Mouse (Mus musculus) A20 (cell line): ENCODE measurements around the gene Zc3h12a.

Source experiments
- DNase-seq: peaks from one replicate; pipeline ENCODE4 v3.0.0-alpha.2; 2011; ENCODE audit warnings: low read depth, low spot score

The Zc3h12a gene

GRCm38 (mm10) chr4:125145213-125145612 is 17.6 kb upstream of the Zc3h12a start:
- DNase-seq, result no peak

- DNase-seq, result no peak
Observed at GRCm38 (mm10) chr4:125144627-125145026, 17.0 kb upstream of the Zc3h12a start.

DNA sequence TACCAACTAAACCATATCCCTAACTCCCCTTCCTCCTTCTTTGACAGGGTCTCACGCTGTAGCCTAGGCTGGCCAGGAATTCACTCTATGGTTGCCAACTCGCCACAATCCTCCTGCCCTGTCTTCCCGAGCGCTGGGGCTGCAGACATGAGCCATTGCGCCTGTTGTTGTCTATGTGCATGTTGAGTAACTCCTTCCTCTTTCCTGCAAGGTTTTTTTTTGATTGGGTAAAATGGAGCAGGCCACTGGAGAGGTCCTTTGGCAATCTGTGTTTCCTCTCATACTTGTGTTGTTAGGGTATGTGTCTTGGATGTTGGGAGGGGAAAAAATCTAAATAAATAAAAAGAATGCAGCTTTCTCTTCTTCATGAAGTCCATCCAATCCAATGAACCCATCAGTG is 16.6 kb upstream of the Zc3h12a start:
- no peak for DNase-seq

DNA sequence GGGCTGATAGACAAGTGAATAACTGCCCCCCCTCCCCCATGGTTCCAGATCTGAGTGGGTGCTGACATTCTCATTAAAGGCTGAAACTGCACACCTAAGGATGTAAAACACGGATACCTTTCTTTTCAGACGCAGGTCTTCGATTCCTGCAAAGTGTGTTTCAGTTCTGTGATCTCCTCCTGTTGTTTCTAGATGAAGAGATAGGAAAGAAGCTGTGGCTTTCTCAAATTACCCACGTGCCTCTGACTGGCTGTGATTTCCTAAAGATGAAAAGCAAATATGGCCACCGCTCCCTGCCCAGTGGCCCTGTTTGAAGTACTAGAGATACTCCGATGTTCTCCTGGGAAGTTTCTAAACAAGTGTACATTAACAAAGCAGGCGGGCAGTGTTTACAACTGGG is 10.7 kb upstream of the Zc3h12a start:
- DNase-seq, result no peak

DNA sequence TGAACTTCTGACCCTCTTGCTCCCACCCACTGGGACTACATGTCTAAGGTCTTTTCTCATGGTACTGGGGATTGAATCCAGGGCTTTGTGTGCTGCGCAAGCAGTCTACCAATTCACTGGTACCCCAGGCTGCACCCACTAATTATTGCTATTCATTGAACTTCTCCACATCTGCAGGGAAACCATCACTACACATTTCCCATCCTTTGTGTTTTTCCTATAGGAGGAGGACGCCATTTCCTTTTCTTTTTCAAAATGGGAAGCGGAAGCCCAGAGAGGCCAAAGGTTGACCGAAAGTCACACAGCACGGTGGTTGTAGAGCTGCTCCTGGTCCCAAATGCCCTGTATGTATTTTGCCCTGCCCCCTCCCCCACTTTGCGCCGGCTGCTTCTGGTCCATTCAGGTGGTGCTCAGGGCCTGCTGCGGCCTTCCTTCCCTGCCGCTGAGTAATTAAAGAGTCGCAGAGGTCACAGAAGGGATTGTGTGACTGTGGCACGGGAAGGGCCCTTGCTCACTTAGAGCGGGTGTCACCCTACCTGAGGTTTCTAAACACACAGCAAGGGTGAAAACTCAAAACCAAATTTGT is 8.8 kb upstream of the Zc3h12a start:
- no peak for DNase-seq

DNA sequence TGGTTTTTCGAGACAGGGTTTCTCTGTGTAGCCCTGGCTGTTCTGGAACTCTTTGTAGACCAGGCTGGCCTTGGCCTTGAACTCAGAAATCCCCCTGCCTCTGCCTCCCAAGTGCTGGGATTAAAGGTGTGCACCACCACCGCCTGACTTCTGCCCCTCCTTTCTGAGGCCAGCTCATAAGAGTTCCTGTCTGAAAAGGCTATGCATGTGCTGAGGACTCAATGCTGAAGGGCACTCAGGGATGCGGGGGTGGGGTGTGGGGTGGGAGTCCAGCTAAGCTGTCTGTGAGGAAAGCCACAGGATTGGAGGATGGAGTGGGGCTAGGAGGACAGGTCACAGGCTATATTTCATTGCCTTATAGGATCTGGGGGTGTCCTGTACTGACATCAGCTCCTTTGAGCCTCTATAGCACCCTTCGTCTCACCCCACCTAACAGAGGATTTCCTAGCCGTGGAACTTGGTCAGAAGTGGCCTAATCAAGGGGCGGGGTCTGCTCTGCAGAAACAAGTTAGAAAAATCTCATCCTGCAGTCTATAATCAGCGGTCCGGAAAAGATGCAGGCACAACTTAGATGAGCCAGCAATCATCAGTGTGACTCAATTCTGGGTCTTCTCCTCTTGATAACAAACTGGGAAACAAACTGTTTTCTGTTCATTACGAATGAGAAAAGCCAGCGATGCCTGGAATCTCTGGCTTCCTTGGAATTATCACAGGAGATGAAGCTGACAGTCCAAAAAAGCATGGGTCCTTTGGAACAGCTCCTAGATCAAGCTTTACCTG is 7.6 kb upstream of the Zc3h12a start:
- no peak for DNase-seq

- no peak for DNase-seq
Observed at GRCm38 (mm10) chr4:125134631-125135030, 7.0 kb upstream of the Zc3h12a start.

DNA sequence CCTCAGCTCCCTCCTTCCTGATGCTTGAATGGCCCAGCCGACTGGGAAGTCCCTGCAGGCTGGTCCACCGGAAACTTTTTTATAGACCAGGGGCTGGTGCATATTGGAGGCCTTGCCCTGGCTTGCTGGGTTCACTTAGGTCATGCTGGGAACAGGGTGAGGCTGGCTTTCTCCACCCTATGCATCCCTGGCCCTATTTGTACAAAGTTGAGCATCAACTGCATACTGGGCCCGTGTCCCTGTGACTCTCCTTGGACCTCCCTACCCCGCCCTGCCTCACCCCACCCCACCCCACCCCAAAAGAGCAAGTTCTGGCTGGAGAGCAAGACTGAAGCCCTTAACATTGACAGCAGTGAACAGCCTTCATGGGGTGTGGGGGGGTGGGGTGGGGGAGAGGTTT is 6.6 kb upstream of the Zc3h12a start:
- no peak for DNase-seq

- peak; percentile 87 for DNase-seq
Observed at GRCm38 (mm10) chr4:125132394-125132793, 4.8 kb upstream of the Zc3h12a start.

- DNase-seq, result no peak
Observed at GRCm38 (mm10) chr4:125131493-125131892, 3.9 kb upstream of the Zc3h12a start.

DNA sequence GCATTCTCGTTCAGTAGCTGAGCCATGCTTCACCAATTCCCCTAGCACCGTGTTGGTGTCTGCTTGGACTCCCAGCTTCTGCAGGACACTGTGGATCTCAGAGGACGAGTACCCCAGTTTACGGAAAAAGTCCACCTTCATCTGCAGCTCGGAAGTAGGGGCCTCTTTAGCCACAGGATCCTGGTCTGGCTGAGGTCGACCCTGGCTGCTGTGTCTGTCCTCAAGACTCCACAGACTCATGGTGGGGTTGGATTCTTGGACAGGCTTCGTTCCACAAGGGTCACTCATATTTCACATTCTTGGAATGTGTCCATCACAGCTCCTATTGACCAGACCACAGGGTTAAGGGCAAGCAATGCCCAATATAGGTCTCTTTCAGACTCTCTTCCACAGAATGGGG is 879 bp downstream of the Zc3h12a start:
- peak; percentile 42 for DNase-seq

DNA sequence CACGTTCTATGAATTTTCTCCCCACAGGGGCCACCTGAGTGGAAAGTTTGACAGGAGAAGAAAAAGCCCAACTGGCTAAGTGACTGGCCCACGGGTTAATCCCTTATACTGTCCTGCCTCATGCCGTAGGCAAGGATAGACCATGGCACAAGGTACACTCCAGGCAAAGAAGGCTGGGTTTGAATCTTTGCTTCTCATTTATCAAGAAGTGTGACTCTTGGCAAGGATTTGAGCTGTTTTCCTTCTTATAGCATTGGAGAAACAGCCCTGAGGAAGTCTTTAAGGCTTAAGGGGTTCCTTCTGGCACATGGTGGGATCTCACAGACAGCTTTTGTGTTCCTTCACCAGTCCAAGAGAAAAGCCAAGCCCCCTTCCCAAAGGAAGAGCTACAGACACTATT is 1.5 kb downstream of the Zc3h12a start:
- DNase-seq, result no peak

DNA sequence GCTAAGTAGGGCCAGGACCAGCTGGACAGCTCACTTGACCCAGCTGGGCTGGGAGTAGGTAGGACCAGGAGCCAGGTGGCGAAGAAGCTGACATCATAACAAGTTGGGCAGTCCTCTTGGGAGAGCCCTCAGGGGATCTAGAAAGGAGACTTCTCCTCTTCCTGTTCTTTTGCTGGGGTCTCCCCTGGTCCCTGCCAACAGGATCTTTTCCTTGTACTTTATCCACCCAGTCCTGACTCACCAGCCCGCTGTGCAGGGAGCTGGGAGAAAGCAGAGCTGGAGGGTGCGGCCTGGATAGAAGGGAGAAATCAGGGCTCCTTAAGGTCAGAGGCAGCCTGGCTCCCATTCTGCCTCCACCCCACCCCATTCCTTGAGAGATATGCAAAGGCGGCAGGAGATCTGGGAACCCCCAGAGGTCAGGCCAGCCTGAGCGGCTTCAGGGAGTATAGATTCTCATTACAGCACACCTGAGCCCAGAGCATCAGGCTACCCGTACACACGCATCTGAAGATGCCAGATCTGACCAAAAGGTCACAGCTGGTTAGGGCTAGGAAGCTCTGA is 2.2 kb downstream of the Zc3h12a start:
- peak; percentile 74 for DNase-seq

- peak; percentile 96 for DNase-seq
Observed at GRCm38 (mm10) chr4:125124424-125125209, 3.0 kb downstream of the Zc3h12a start.

DNA sequence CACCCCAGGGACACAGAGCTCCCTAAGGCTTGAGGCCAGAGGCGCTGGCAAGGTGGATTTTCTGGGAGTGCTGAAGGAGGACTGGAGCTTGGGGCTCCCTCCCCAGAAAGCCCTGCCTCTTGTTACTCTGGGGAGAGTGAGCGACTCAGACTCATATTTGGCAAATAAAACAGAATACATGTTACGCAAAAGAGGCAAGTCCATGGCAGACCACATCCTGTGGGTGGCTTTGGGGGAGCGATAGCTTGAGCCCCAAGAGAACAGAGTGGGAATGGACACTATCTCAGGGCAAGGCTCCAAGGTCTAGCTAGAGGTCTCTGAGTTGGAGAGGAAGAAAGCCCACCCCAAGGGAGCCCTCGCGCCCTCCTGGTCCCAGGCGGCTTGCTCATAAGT is 4.4 kb downstream of the Zc3h12a start:
- DNase-seq, result no peak

DNA sequence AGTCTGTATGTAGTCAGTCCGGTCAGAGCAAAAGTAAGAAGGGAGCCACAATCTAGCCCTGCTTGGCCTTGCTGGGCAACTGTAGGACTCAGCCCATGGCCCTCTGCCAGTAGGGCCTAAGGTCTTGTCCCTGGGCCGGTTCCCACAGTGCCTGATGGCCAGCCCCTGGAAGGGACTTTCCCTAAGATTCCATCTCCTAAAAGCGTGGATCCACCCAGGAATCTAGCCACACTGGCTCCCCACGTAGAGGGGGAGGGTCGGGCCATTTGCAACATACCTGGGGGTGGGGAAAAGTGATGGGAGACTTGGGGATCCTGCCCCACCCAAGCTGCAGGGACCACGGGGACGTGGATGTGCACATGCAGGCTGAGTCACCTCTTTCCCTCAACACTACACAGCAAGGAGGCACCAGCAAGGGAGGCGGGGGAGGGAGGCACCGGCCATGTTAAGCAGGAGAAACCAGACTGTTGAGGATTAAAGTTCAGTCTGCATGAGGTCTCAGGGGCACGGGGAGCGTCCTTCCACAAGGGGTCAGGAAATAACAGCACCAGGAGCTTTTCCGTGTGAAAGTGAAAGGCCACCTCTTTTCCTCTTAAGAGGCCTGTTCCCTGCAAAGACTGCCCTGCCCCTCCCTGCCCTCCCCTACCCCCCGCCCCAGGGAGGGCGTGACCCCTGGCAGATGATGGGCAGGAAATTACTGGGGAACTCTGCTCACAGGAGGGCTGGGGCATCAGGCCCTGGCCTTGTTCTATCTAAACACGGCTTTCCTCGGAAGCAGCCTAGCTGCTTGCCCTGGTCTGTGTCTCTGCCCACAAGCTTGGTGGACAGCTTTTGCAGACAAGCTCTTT is 5.0 kb downstream of the Zc3h12a start:
- DNase-seq, result no peak

- no peak for DNase-seq
Observed at GRCm38 (mm10) chr4:125119721-125120120, 7.9 kb downstream of the Zc3h12a start.

DNA sequence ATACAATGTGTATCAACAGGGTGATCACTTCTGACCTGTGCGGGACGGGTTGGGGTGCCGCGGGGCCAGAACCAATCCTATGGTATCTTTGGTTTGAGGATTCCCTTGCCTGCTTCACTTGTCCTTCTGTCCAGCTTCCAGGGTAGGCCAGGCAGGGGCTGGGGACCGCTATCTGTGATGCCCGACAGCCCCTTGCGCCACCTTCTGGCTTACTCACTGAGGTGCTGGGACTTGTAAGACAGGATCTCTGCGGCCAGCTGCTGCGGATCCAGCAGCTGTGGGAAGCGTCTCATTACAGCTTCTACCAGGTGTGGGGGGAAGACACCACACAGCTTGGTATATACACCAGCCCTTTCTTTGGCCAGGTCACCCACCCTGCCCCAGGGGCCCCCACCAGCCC is 8.6 kb downstream of the Zc3h12a start:
- peak; percentile 23 for DNase-seq

GRCm38 (mm10) chr4:125117902-125118320 is 9.7 kb downstream of the Zc3h12a start:
- peak; percentile 83 for DNase-seq

DNA sequence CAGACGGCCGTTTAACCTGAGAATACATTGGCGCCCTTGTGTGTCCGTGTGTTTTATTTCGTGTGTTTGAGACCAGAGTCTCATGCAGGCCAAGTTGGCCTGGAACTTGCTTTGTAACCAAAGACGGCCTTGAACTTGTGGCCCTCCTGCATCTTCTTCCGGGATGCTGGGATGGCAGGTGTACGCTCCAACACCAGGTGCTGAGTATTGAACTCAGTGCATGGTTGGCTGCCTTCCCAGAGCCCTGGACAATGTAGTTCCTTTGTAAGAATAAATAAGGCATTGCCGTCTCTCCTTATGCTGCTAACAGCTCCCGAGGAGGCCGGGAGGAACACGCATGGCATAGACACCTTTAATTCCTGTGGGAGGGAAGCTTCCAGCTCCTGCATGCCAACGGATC is 10.7 kb downstream of the Zc3h12a start:
- no peak for DNase-seq

DNA sequence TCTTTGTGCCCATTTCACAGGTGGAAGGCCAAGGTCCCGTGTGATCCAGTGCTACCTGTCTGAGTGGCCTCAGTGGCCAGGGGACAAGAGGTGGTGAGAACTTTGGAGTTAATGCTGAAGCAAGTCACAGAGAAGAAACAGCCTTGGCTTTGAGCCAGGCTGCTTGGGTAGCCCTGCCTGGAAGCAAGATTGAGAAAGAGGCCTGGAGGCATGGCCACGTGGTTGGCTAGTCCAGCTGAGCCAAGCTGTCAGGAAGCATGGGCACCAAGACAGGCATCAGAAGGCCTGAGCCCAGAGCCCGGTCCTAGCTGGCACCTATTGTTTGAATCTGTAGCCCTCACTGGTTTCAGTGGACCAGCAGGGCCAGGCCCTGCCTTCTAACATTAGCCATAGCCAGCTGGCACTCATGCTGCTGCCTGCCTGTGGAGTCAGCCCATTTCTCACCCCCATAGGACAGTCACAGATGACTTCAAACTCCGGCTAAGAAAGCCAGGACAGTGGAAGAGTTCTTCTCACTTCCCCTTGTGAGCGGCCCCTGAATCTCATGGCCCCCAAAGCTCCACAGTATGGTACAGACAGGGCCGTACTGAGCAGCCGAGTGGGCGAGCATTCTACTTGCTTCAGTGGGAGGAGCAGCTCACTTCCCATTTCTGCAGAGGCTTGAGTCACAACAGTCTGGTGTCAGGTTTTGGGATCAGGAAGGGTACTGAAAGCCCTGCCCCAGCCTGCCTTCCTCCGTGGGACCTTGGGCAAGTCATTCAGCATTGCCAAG is 11.4 kb downstream of the Zc3h12a start:
- peak; percentile 86 for DNase-seq
